Comparison of ENCODE assay signal across 13 mouse cellular contexts in genomic region chr14:54705844-54706243, GRCm38 (mm10). TPM values are rescaled to one million over a fixed set of nuclear protein-coding genes. Genes with fewer than 3 reads are reported as not detected.
DNase-seq lines count a peak whose midpoint lies in the region; ATAC-seq and TF ChIP-seq lines count a peak whose summit lies in the region.
"Had no signal": no experiment of that assay in that cellular context is flagged by ENCODE, and none has a peak within 500 bp of the region (broad histone marks: within the 10 kb centered on the region; RNA-seq: fewer than 3 reads in every experiment).

No protein-coding gene starts in this region.

- no peak overlapping the region for H3K4me3 ChIP-seq in stomach, embryonic 14.5 days (ENCODE audit: low read depth, low read length)
- H3K4me3 ChIP-seq in stomach, postnatal 0 days (ENCODE audit: low read depth, low read length), result no peak overlapping the region
- H3K4me3 ChIP-seq in liver, embryonic 15.5 days (replicated peaks), result peak overlapping the region; percentile 25; the same call in 1 of the 2 replicates

- H3K9me3 ChIP-seq in stomach, embryonic 14.5 days (ENCODE audit: control insufficient read depth, low read depth, low read length), result no peaks in the 10 kb centered on the region
- no peaks in the 10 kb centered on the region for H3K9me3 ChIP-seq in stomach, postnatal 0 days (ENCODE audit: control insufficient read depth, low read length)
- no peaks in the 10 kb centered on the region for H3K9me3 ChIP-seq in liver, embryonic 15.5 days (replicated peaks)

- DNase-seq in embryo, embryonic 10 days (ENCODE audit: low spot score), result peak; percentile 28
- no peak for DNase-seq in embryo, embryonic 10.5 days (ENCODE audit: low spot score)
- DNase-seq in stomach, postnatal 0 days (ENCODE audit: low spot score), result no peak
- no peak for DNase-seq in gastrocnemius, adult 8-10 months (ENCODE audit: low spot score in 2 of 2)
- no peak for DNase-seq in testis, postnatal 10 days (ENCODE audit: low spot score)
- no peak for DNase-seq in urinary bladder, postnatal 14 days (ENCODE audit: low spot score)
- DNase-seq: cerebellum, adult 18-20 months had no signal

- WGBS in stomach, embryonic 14.5 days, result 36% methylated on average over 5 of the region's 5 CpGs
- 35% methylated on average over 5 of the region's 5 CpGs for whole genome bisulfite sequencing in stomach, postnatal 0 days
- 4% methylated on average over 5 of the region's 5 CpGs for WGBS in liver, embryonic 15.5 days (ENCODE audit: insufficient replicate concordance)

- peak; percentile 35; the same call in 1 of the 2 replicates for ATAC-seq in stomach, embryonic 14.5 days (ENCODE audit: insufficient number of reproducible peaks, insufficient read depth, low FRiP score, low read depth)
- no peak; the same call in 1 of the 2 replicates for ATAC-seq in stomach, postnatal 0 days (ENCODE audit: low FRiP score, low TSS enrichment)
- peak; percentile 89 for ATAC-seq in liver, embryonic 15.5 days (ENCODE audit: insufficient read depth)

- no peak for TF ChIP-seq CTCF in stomach, postnatal 0 days (IDR thresholded peaks at IDR 0.05; ENCODE audit: low read depth)

- no peak overlapping the region for H3K27ac ChIP-seq in stomach, embryonic 14.5 days (ENCODE audit: low read length)
- no peak overlapping the region for H3K27ac ChIP-seq in stomach, postnatal 0 days (replicated peaks)
- H3K27ac ChIP-seq in liver, embryonic 15.5 days (replicated peaks), result peak overlapping the region; percentile 62
- H3K27ac ChIP-seq: hindbrain, embryonic 14.5 days had no signal

- H3K27me3 ChIP-seq in stomach, embryonic 14.5 days (ENCODE audit: control insufficient read depth, insufficient read depth, low read length), result no peaks in the 10 kb centered on the region
- no peaks in the 10 kb centered on the region for H3K27me3 ChIP-seq in stomach, postnatal 0 days (ENCODE audit: control insufficient read depth, insufficient read depth, low read length)
- peaks cover 77% of the 10 kb centered on the region for H3K27me3 ChIP-seq in liver, embryonic 15.5 days

- H3K4me2 ChIP-seq in stomach, embryonic 14.5 days (replicated peaks; ENCODE audit: low read depth, low read length), result no peak overlapping the region
- H3K4me2 ChIP-seq in stomach, postnatal 0 days (replicated peaks; ENCODE audit: low read depth), result no peak overlapping the region
- peak overlapping the region; percentile 50 for H3K4me2 ChIP-seq in liver, embryonic 15.5 days
- H3K4me2 ChIP-seq: hindbrain, embryonic 14.5 days had no signal

- no peak overlapping the region for H3K9ac ChIP-seq in stomach, embryonic 14.5 days (replicated peaks; ENCODE audit: low read depth, low read length)
- no peak overlapping the region for H3K9ac ChIP-seq in stomach, postnatal 0 days (ENCODE audit: low read length)
- H3K9ac ChIP-seq in liver, embryonic 15.5 days, result no peak overlapping the region
- H3K9ac ChIP-seq: hindbrain, embryonic 14.5 days had no signal

- no peaks in the 10 kb centered on the region for H3K36me3 ChIP-seq in stomach, embryonic 14.5 days (ENCODE audit: control insufficient read depth, insufficient read depth, low read length)
- no peaks in the 10 kb centered on the region for H3K36me3 ChIP-seq in stomach, postnatal 0 days (ENCODE audit: control insufficient read depth, insufficient read depth, low read length)
- H3K36me3 ChIP-seq in liver, embryonic 15.5 days (replicated peaks), result no peaks in the 10 kb centered on the region

- no peak for TF ChIP-seq EP300 in stomach, postnatal 0 days (optimal IDR thresholded peaks at IDR 0.05)

- no peaks in the 10 kb centered on the region for H3K4me1 ChIP-seq in stomach, embryonic 14.5 days (ENCODE audit: control insufficient read depth, insufficient read depth, low read length)
- H3K4me1 ChIP-seq in stomach, postnatal 0 days (replicated peaks; ENCODE audit: control insufficient read depth, insufficient read depth), result no peaks in the 10 kb centered on the region
- H3K4me1 ChIP-seq in liver, embryonic 15.5 days (replicated peaks), result peaks cover 32% of the 10 kb centered on the region

RNA-seq across cellular contexts. Expression of gene Cebpe, which starts 6.1 kb away (rescaled TPM):
- polyA plus RNA-seq in stomach, embryonic 14.5 days (2014; fragmentation: Nextera tagmentation; extraction: Ambion mirVana), result 0.69 TPM in 1 of 2 replicates, not detected in the other
- polyA plus RNA-seq in stomach, postnatal 0 days (2015; fragmentation: Nextera tagmentation; extraction: Ambion mirVana), result 0.10 TPM in 1 of 2 replicates, not detected in the other
- 10.6 and 12.6 TPM in 2 replicates for polyA plus RNA-seq in liver, embryonic 15.5 days (2015; fragmentation: Nextera tagmentation; extraction: Ambion mirVana)
- total RNA-seq in gastrocnemius, adult 8-10 months (2022), result not detected
- total RNA-seq: midbrain, postnatal 0 days had no signal
- polyA plus RNA-seq: C2C12; hindbrain, embryonic 14.5 days; midbrain, postnatal 0 days had no signal

RNA-seq across cellular contexts. Expression of gene Gm29776, which starts 7.2 kb away (rescaled TPM):
- 0.17 and 0.24 TPM in 2 replicates for polyA plus RNA-seq in stomach, embryonic 14.5 days (2014; fragmentation: Nextera tagmentation; extraction: Ambion mirVana)
- polyA plus RNA-seq in stomach, postnatal 0 days (2015; fragmentation: Nextera tagmentation; extraction: Ambion mirVana), result 0.08 and 0.11 TPM in 2 replicates
- polyA plus RNA-seq in liver, embryonic 15.5 days (2015; fragmentation: Nextera tagmentation; extraction: Ambion mirVana), result 0.05 TPM in 1 of 2 replicates, not detected in the other
- total RNA-seq in gastrocnemius, adult 8-10 months (2022), result not detected
- total RNA-seq: midbrain, postnatal 0 days had no signal
- polyA plus RNA-seq: C2C12; large intestine, adult 2 months had no signal

RNA-seq across cellular contexts. Expression of gene Acin1, which starts 19.1 kb away (rescaled TPM):
- polyA plus RNA-seq in stomach, embryonic 14.5 days (2014; fragmentation: Nextera tagmentation; extraction: Ambion mirVana), result 145 and 147 TPM in 2 replicates
- polyA plus RNA-seq in stomach, postnatal 0 days (2015; fragmentation: Nextera tagmentation; extraction: Ambion mirVana), result 37.0 and 46.9 TPM in 2 replicates
- polyA plus RNA-seq in liver, embryonic 15.5 days (2015; fragmentation: Nextera tagmentation; extraction: Ambion mirVana), result 47.3 and 48.7 TPM in 2 replicates
- total RNA-seq in gastrocnemius, adult 8-10 months (2022), result 10 to 100 TPM; 46.2 to 72.1 (median 55.9) TPM

RNA-seq across cellular contexts. Expression of gene 1700123O20Rik, which starts 19.8 kb away (rescaled TPM):
- polyA plus RNA-seq in stomach, embryonic 14.5 days (2014; fragmentation: Nextera tagmentation; extraction: Ambion mirVana), result 82.9 and 88.9 TPM in 2 replicates
- polyA plus RNA-seq in stomach, postnatal 0 days (2015; fragmentation: Nextera tagmentation; extraction: Ambion mirVana), result 60.8 and 61.7 TPM in 2 replicates
- 39.3 and 39.5 TPM in 2 replicates for polyA plus RNA-seq in liver, embryonic 15.5 days (2015; fragmentation: Nextera tagmentation; extraction: Ambion mirVana)
- total RNA-seq in gastrocnemius, adult 8-10 months (2022), result 1 to 10 TPM; 7.1 to 9.4 (median 8.0) TPM
